Mouse (Mus musculus): ENCODE results near the gene Rabggta. TPM values are rescaled to one million over a fixed set of nuclear protein-coding genes. Genes with fewer than 3 reads are reported as not detected.
"Not testable (repeated sequence)": the region's sequence is repeated elsewhere in the genome, so short reads cannot be mapped to it uniquely, and the experiment has no call there.

The Rabggta gene
- polyA plus RNA-seq, 1 experiment, result 84.9 TPM

DNA sequence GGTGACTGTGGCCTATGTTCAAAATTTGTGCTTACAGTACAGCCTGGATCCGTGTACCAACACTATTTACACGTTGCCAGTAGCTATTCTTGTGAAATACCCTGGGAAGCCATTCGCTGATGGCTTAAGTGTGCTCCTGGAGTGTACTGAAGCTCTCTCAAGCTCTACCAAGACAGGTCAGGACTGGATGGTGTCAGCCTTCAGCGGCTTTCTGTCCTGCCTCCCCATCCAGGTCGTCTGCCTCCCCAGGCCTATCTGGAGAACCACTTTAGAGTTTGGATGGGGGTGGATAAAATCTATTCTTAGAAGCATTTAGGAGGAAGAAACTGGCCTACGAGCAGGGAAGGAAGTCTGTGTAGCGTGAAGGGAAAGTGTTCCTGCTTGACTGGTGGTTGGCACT, 41.1 kb upstream of the Rabggta start:
- TF ChIP-seq CTCF (IDR thresholded peaks at IDR 0.05; ENCODE audit: borderline replicate concordance, control insufficient read depth, extremely low read depth, insufficient read depth, low read length, poor library complexity), result no peak
- TF ChIP-seq POLR2A (IDR thresholded peaks at IDR 0.05; ENCODE audit: control insufficient read depth, extremely low read depth, insufficient read depth, low read length, poor library complexity), result no peak
- H3K4me1 ChIP-seq (replicated peaks; ENCODE audit: control insufficient read depth, insufficient read depth, low read length), result peaks cover 3% of the 10 kb centered on the region; the same call in 1 of the 2 replicates
- no peak overlapping the region for H3K4me3 ChIP-seq (ENCODE audit: control insufficient read depth, insufficient read depth, low read length)
- 40% methylated on average over 7 of the region's 7 CpGs for WGBS
- no peak for DNase-seq
- no peaks in the 10 kb centered on the region for H3K36me3 ChIP-seq (ENCODE audit: control insufficient read depth, insufficient read depth, low read length)
- peaks cover 14% of the 10 kb centered on the region; the same call in 1 of the 2 replicates for H3K27me3 ChIP-seq (ENCODE audit: control insufficient read depth, insufficient read depth, low read length)
- no peak overlapping the region for H3K27ac ChIP-seq (ENCODE audit: control insufficient read depth, insufficient read depth, low read length)

- 6% methylated on average over 77 of the region's 77 CpGs for WGBS
- H3K4me1 ChIP-seq (replicated peaks; ENCODE audit: control insufficient read depth, insufficient read depth, low read length), result no peaks in the 10 kb centered on the region; the same call in 1 of the 2 replicates
- TF ChIP-seq CTCF (IDR thresholded peaks at IDR 0.05; ENCODE audit: borderline replicate concordance, control insufficient read depth, extremely low read depth, insufficient read depth, low read length, poor library complexity), result peak; percentile 59; the same call in 1 of the 2 replicates
- TF ChIP-seq POLR2A (IDR thresholded peaks at IDR 0.05; ENCODE audit: control insufficient read depth, extremely low read depth, insufficient read depth, low read length, poor library complexity), result no peak
- no peaks in the 10 kb centered on the region for H3K36me3 ChIP-seq (ENCODE audit: control insufficient read depth, insufficient read depth, low read length)
- H3K27ac ChIP-seq (ENCODE audit: control insufficient read depth, insufficient read depth, low read length), result no peak overlapping the region
- no peak for DNase-seq
- H3K4me3 ChIP-seq (ENCODE audit: control insufficient read depth, insufficient read depth, low read length), result peak overlapping the region; percentile 44
- peaks cover 14% of the 10 kb centered on the region; the same call in 1 of the 2 replicates for H3K27me3 ChIP-seq (ENCODE audit: control insufficient read depth, insufficient read depth, low read length)
These were observed 40.1 kb upstream of the Rabggta start for GRCm38 (mm10) chr14:55762001-55762821.

GRCm38 (mm10) chr14:55761163-55761562, 39.1 kb upstream of the Rabggta start, which contains the start of gene Ltb4r2:
Ltb4r2 (plus strand) TSS chr14:55761428.
- H3K4me3 ChIP-seq (ENCODE audit: control insufficient read depth, insufficient read depth, low read length), result peak within 1 kb of the TSS; percentile 44
- H3K27ac ChIP-seq (ENCODE audit: control insufficient read depth, insufficient read depth, low read length), result no peak within 1 kb of the TSS
- H3K27me3 ChIP-seq (ENCODE audit: control insufficient read depth, insufficient read depth, low read length), result peaks cover 14% of the 10 kb centered on the region; the same call in 1 of the 2 replicates
- TF ChIP-seq POLR2A (IDR thresholded peaks at IDR 0.05; ENCODE audit: control insufficient read depth, extremely low read depth, insufficient read depth, low read length, poor library complexity) (no peak), CTCF (IDR thresholded peaks at IDR 0.05; ENCODE audit: borderline replicate concordance, control insufficient read depth, extremely low read depth, insufficient read depth, low read length, poor library complexity) (no peak)
- WGBS, result 88% methylated on average over 6 of the region's 6 CpGs
- DNase-seq, result no peak
- no peaks in the 10 kb centered on the region; the same call in 1 of the 2 replicates for H3K4me1 ChIP-seq (replicated peaks; ENCODE audit: control insufficient read depth, insufficient read depth, low read length)
- no peaks in the 10 kb centered on the region for H3K36me3 ChIP-seq (ENCODE audit: control insufficient read depth, insufficient read depth, low read length)

DNA sequence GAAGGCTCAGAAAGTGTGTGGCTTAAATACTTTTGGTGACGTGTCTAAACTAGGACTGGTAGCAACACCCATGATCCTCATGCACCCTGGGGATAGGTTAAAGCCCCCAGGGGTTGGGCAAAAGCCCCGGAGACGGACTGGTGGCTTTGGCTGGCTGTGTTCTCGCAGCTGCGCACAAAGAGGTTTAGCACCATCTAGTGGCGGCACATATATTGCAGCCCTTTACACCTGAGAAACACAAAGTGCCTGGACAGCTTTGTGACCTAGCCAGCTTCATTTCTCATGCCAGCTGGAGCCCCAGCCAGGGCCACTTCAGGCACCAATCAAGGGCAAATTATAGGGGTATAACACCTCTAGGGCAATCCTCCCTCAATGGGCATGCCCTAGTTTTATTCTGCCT, 38.1 kb upstream of the Rabggta start:
- peak; percentile 81 for DNase-seq
- not testable (repeated sequence) for H3K36me3 ChIP-seq (ENCODE audit: control insufficient read depth, insufficient read depth, low read length); H3K27ac ChIP-seq (ENCODE audit: control insufficient read depth, insufficient read depth, low read length); H3K4me1 ChIP-seq (replicated peaks; ENCODE audit: control insufficient read depth, insufficient read depth, low read length); H3K4me3 ChIP-seq (ENCODE audit: control insufficient read depth, insufficient read depth, low read length)
- TF ChIP-seq CTCF (IDR thresholded peaks at IDR 0.05; ENCODE audit: borderline replicate concordance, control insufficient read depth, extremely low read depth, insufficient read depth, low read length, poor library complexity), result peak; percentile 70; the same call in 1 of the 2 replicates
- under 1% methylated on average over 6 of the region's 6 CpGs for WGBS
- H3K27me3 ChIP-seq (ENCODE audit: control insufficient read depth, insufficient read depth, low read length), result peaks cover 14% of the 10 kb centered on the region; the same call in 1 of the 2 replicates

DNA sequence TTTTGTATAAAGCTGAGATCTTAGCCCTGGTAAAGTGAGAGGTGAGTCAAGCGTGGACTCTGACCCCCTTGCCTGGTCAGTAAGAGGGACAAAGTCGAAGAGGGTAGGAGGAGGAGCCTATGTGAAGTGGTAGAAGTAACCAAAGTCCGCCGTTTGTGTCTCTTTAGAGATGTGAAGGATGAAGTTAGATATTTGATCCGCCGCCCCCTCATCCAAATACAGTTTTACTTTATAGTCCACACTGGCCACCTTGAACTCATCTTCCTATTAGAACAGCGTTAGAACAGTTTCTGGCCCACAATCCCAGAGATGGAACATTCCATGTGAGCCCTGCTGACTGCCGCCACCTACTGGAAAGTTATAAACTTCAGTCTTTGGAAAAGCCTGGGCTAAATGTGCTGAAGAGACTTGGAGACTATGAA, 36.3 kb upstream of the Rabggta start, which contains the start of gene Cideb:
Gene Cideb (minus strand): TSS at position 96 of the 422 bp plus-strand sequence.
- peak; percentile 18 for DNase-seq
- peaks cover 20% of the 10 kb centered on the region for H3K36me3 ChIP-seq (ENCODE audit: control insufficient read depth, insufficient read depth, low read length)
- no peaks in the 10 kb centered on the region; the same call in 1 of the 2 replicates for H3K4me1 ChIP-seq (replicated peaks; ENCODE audit: control insufficient read depth, insufficient read depth, low read length)
- H3K27me3 ChIP-seq (ENCODE audit: control insufficient read depth, insufficient read depth, low read length), result peaks cover 9% of the 10 kb centered on the region; the same call in 1 of the 2 replicates
- no peak within 1 kb of the TSS for H3K27ac ChIP-seq (ENCODE audit: control insufficient read depth, insufficient read depth, low read length)
- WGBS, result 24% methylated on average over 8 of the region's 8 CpGs
- no peak within 1 kb of the TSS for H3K4me3 ChIP-seq (ENCODE audit: control insufficient read depth, insufficient read depth, low read length)
- no peak for TF ChIP-seq POLR2A (IDR thresholded peaks at IDR 0.05; ENCODE audit: control insufficient read depth, extremely low read depth, insufficient read depth, low read length, poor library complexity)
- no peak for TF ChIP-seq CTCF (IDR thresholded peaks at IDR 0.05; ENCODE audit: borderline replicate concordance, control insufficient read depth, extremely low read depth, insufficient read depth, low read length, poor library complexity)

DNA sequence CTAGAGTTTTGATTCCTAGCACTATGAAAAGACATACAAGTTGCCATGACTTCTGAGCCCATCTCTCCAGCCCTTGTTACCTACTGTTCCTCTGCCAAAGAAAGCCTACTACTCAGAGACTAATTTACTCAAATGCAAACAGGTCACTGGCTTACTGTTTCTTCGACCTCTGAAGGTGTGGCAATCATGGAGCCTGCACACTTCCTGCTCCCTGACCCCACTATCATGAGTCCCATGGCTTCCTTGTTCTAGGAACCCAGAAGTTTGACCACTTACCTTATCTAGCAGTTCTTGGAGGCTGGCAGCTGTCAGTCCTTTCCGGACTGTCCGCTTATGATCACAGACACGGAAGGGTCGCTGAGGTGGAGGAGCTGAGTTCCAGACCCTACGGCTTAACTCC, 35.5 kb upstream of the Rabggta start:
- H3K4me3 ChIP-seq (ENCODE audit: control insufficient read depth, insufficient read depth, low read length), result no peak overlapping the region
- peaks cover 8% of the 10 kb centered on the region; the same call in 1 of the 2 replicates for H3K27me3 ChIP-seq (ENCODE audit: control insufficient read depth, insufficient read depth, low read length)

More for the DNA sequence above, 35.5 kb upstream of the Rabggta start:
- no peaks in the 10 kb centered on the region; the same call in 1 of the 2 replicates for H3K4me1 ChIP-seq (replicated peaks; ENCODE audit: control insufficient read depth, insufficient read depth, low read length)
- H3K36me3 ChIP-seq (ENCODE audit: control insufficient read depth, insufficient read depth, low read length), result peaks cover 28% of the 10 kb centered on the region
- TF ChIP-seq POLR2A (IDR thresholded peaks at IDR 0.05; ENCODE audit: control insufficient read depth, extremely low read depth, insufficient read depth, low read length, poor library complexity), result no peak
- no peak for TF ChIP-seq CTCF (IDR thresholded peaks at IDR 0.05; ENCODE audit: borderline replicate concordance, control insufficient read depth, extremely low read depth, insufficient read depth, low read length, poor library complexity)
- no peak for DNase-seq
- WGBS, result 78% methylated on average over 6 of the region's 6 CpGs
- no peak overlapping the region for H3K27ac ChIP-seq (ENCODE audit: control insufficient read depth, insufficient read depth, low read length)
